Mouse (Mus musculus): Measurements from ENCODE around the gene Gm10160. TPM values are rescaled to one million over a fixed set of nuclear protein-coding genes. Genes with fewer than 3 reads are reported as not detected.

The Gm10160 gene
- polyA plus RNA-seq, 1 experiment = not detected

GRCm38 (mm10) chr7:81872493-81873013, 17.0 kb upstream of the Gm10160 start:
- H3K4me3 ChIP-seq (ENCODE audit: insufficient read depth, low read length) = no peak overlapping the region
- no peaks in the 10 kb centered on the region; the same call in 1 of the 2 replicates for H3K4me1 ChIP-seq (ENCODE audit: control insufficient read depth, insufficient read depth, low read length)
- TF ChIP-seq CTCF (IDR thresholded peaks at IDR 0.05; ENCODE audit: borderline replicate concordance, insufficient read depth, low read length) (no peak), POLR2A (IDR thresholded peaks at IDR 0.05; ENCODE audit: low read depth, low read length) (no peak)
- H3K27ac ChIP-seq (ENCODE audit: insufficient read depth, low read length) = no peak overlapping the region

DNA sequence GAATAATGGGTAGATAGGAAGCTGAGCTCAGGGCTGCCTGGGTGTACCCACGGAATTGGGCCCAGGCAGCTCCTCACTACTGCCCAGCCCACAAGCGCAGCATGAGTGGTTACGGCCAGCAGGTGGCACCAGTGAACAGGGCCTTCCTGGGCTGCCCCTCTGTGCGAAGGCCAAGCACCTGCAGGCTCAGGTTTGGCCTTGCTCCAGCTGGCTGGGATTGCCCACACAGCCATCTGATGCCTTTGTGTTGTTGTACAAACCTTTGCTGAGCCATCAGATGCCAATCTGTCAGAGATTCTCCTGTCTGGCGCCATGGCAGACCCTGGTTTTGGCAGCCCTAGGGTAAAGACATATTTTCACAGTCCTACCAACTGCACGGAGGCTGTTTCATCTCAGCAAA, 12.6 kb upstream of the Gm10160 start:
- Histone ChIP-seq H3K4me3 (ENCODE audit: insufficient read depth, low read length) (no peak overlapping the region), H3K4me1 (ENCODE audit: control insufficient read depth, insufficient read depth, low read length) (no peaks in the 10 kb centered on the region), H3K27ac (ENCODE audit: insufficient read depth, low read length) (no peak overlapping the region)
- TF ChIP-seq POLR2A (IDR thresholded peaks at IDR 0.05; ENCODE audit: low read depth, low read length) = no peak
- TF ChIP-seq CTCF (IDR thresholded peaks at IDR 0.05; ENCODE audit: borderline replicate concordance, insufficient read depth, low read length) = peak; percentile 96

DNA sequence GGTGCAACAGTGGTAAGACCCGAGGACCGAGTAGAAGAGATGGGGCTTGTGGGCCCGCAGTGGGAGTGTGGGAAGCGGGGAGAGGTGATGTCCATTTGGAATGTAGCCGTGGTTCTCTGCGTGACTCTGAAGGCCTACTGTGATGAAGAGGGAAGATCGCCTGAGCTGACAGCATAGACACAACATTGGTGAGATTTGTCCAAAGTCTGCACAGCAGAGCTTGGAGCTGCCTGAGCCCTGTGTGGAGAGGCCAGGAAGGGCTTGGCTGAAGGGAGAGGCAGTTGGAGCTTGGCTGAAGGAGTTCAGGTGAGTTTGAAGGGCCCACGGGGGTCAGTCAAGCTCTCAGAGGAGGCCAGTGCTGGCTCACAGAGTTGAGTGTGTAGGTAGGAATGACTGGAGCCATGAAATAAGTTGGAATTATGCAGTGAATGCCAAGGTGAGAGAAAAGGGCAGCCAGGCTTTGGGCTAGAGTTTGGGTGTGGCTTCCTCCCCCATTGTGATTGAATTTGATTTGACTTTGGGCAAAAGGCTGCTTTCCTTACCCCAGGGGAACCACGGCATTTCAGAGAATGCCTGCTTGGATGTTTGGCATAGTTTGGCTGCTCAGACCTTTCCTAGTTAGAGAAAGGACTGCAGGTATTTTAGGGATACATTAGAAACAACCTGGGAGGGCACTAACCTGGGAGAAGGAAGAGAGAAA, 11.8 kb upstream of the Gm10160 start:
- no peak overlapping the region for H3K4me3 ChIP-seq (ENCODE audit: insufficient read depth, low read length)
- no peaks in the 10 kb centered on the region for H3K4me1 ChIP-seq (ENCODE audit: control insufficient read depth, insufficient read depth, low read length)
- TF ChIP-seq POLR2A (IDR thresholded peaks at IDR 0.05; ENCODE audit: low read depth, low read length) (no peak), CTCF (IDR thresholded peaks at IDR 0.05; ENCODE audit: borderline replicate concordance, insufficient read depth, low read length) (no peak)
- H3K27ac ChIP-seq (ENCODE audit: insufficient read depth, low read length) = no peak overlapping the region

GRCm38 (mm10) chr7:81865937-81866336, 10.3 kb upstream of the Gm10160 start:
- no peak for TF ChIP-seq POLR2A (IDR thresholded peaks at IDR 0.05; ENCODE audit: low read depth, low read length)
- TF ChIP-seq CTCF (IDR thresholded peaks at IDR 0.05; ENCODE audit: borderline replicate concordance, insufficient read depth, low read length) = no peak
- Histone ChIP-seq H3K27ac (ENCODE audit: insufficient read depth, low read length) (no peak overlapping the region), H3K4me3 (ENCODE audit: insufficient read depth, low read length) (no peak overlapping the region), H3K4me1 (ENCODE audit: control insufficient read depth, insufficient read depth, low read length) (no peaks in the 10 kb centered on the region)

DNA sequence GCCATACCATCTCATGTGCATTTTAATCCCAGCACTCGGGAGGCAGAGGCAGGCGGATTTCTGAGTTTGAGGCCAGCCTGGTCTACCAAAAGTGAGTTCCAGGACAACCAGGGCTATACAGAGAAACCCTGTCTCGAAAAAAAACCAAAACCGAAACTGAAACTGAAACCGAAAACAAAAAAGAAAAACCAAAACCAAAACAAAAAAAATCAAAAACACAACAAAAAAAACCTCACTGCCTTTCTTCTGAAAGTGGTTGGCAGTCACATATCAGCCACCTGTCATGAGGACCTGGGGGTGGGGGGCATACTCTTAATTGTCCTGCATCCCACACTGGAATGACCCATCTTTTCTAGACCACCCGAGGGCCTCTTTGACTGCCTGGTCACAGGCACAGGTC, 9.0 kb upstream of the Gm10160 start:
- Histone ChIP-seq H3K4me3 (ENCODE audit: insufficient read depth, low read length) (no peak overlapping the region), H3K27ac (ENCODE audit: insufficient read depth, low read length) (no peak overlapping the region), H3K4me1 (ENCODE audit: control insufficient read depth, insufficient read depth, low read length) (no peaks in the 10 kb centered on the region)
- TF ChIP-seq POLR2A (IDR thresholded peaks at IDR 0.05; ENCODE audit: low read depth, low read length) = no peak
- no peak for TF ChIP-seq CTCF (IDR thresholded peaks at IDR 0.05; ENCODE audit: borderline replicate concordance, insufficient read depth, low read length)

- TF ChIP-seq CTCF (IDR thresholded peaks at IDR 0.05; ENCODE audit: borderline replicate concordance, insufficient read depth, low read length) (no peak), POLR2A (IDR thresholded peaks at IDR 0.05; ENCODE audit: low read depth, low read length) (no peak)
- Histone ChIP-seq H3K4me3 (ENCODE audit: insufficient read depth, low read length) (no peak overlapping the region), H3K27ac (ENCODE audit: insufficient read depth, low read length) (no peak overlapping the region), H3K4me1 (ENCODE audit: control insufficient read depth, insufficient read depth, low read length) (no peaks in the 10 kb centered on the region)
Measured at GRCm38 (mm10) chr7:81862587-81863583, 7.3 kb upstream of the Gm10160 start.

DNA sequence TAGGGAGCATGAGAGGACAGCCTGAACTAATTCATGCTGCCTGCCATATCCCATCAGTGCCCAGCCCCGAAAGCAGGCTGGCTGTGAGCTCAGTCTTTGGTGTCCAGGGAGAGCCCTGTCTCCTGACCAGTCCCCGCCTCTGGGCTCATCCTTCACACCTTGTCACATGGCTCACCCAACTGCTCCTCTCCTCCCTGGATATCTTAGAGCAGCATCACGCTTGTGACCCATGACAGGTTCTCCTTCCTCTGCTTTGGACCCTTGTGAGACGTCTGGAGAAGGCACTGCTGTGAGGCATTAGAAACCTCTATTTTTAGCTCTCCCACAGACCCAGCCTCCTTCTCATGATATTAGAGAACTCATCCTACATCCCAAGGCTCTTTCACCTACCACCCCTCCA, 6.3 kb upstream of the Gm10160 start:
- Histone ChIP-seq H3K27ac (ENCODE audit: insufficient read depth, low read length) (no peak overlapping the region), H3K4me1 (ENCODE audit: control insufficient read depth, insufficient read depth, low read length) (no peaks in the 10 kb centered on the region), H3K4me3 (ENCODE audit: insufficient read depth, low read length) (no peak overlapping the region)
- TF ChIP-seq POLR2A (IDR thresholded peaks at IDR 0.05; ENCODE audit: low read depth, low read length) (no peak), CTCF (IDR thresholded peaks at IDR 0.05; ENCODE audit: borderline replicate concordance, insufficient read depth, low read length) (no peak)

DNA sequence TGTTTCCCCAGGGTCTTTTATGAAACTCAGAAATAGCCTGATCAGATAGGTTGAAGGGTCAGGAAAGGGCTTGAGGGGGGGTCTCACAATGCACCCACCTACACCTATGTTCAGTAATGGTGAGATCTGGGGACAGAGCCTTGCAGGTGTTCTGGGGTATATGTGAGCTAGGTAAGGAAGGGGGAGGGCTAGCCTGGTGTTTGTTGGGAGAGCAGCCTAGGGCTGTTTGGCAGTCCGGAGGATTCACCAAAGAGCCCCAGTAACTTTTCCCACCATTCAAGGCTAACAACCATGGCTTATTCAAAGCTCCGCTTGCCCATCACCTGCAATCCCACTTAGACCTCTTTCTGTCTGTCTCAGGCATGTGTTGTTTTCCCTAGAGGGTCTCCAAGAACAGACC, 5.9 kb upstream of the Gm10160 start:
- no peak overlapping the region for H3K27ac ChIP-seq (ENCODE audit: insufficient read depth, low read length)
- TF ChIP-seq POLR2A (IDR thresholded peaks at IDR 0.05; ENCODE audit: low read depth, low read length) (no peak), CTCF (IDR thresholded peaks at IDR 0.05; ENCODE audit: borderline replicate concordance, insufficient read depth, low read length) (no peak)
- no peaks in the 10 kb centered on the region for H3K4me1 ChIP-seq (ENCODE audit: control insufficient read depth, insufficient read depth, low read length)
- H3K4me3 ChIP-seq (ENCODE audit: insufficient read depth, low read length) = no peak overlapping the region

DNA sequence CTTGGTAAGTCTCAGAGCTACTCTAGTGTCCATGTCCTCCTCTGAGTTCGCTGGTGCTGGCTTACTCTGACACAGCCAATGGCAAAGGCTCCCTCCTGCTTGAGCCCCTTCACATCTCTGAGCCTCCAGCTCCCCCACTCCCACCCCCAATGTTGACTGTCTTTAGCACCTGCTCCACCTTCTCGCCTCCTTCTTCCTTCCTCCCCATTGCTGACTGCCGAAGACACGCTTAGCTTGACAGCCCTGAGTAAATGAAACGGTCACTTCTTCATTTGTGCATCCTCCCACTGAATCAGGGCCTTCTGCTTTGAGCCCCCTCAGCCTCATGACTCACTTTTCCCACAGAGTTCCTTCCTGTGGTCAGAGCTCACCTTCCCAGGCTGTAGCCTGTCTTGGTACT, 5.4 kb upstream of the Gm10160 start:
- H3K4me1 ChIP-seq (ENCODE audit: control insufficient read depth, insufficient read depth, low read length) = no peaks in the 10 kb centered on the region
- H3K4me3 ChIP-seq (ENCODE audit: insufficient read depth, low read length) = no peak overlapping the region
- no peak overlapping the region for H3K27ac ChIP-seq (ENCODE audit: insufficient read depth, low read length)
- TF ChIP-seq CTCF (IDR thresholded peaks at IDR 0.05; ENCODE audit: borderline replicate concordance, insufficient read depth, low read length) = no peak
- TF ChIP-seq POLR2A (IDR thresholded peaks at IDR 0.05; ENCODE audit: low read depth, low read length) = no peak
